Mouse (Mus musculus) midbrain, postnatal 0 days (tissue): ENCODE results near the gene Wrap73. TPM values are rescaled to one million over a fixed set of nuclear protein-coding genes. Genes with fewer than 3 reads are reported as not detected.

Experiments used
- ATAC-seq: fragments of 200-750 bp; cut with Nextera tagmentation; 2 replicates; pipeline ENCODE4 v1.8.0; 2017; ENCODE audit warnings: moderate number of reproducible peaks, mild to moderate bottlenecking, moderate TSS enrichment, moderate library complexity; ENCODE audit not compliant: low FRiP score
- DNase-seq: peaks from one replicate; pipeline ENCODE4 v3.0.0-alpha.2; 2015; ENCODE audit warnings: low spot score
- H3K27ac ChIP-seq: fragments of 300-500 bp; sonication (generic); 2 replicates; pipeline ENCODE4 v1.5.1; 2014; ENCODE audit warnings: low read depth, mild to moderate bottlenecking, low read length, mixed read lengths
- H3K27me3 ChIP-seq: fragments of 300-500 bp; sonication (generic); 2 replicates; pipeline ENCODE4 v1.6.1; 2014; ENCODE audit warnings: low read length, control low read depth, mixed read lengths; ENCODE audit not compliant: insufficient read depth
- H3K36me3 ChIP-seq: fragments of 300-500 bp; sonication (generic); 2 replicates; pipeline ENCODE4 v1.6.1; 2014; ENCODE audit warnings: low read length, control low read depth, mixed read lengths; ENCODE audit not compliant: insufficient read depth
- H3K4me1 ChIP-seq: fragments of 300-500 bp; sonication (generic); 2 replicates; pipeline ENCODE4 v1.6.1; 2014; ENCODE audit warnings: mild to moderate bottlenecking, control low read depth, antibody characterized with exemption, low read length, mixed read lengths; ENCODE audit not compliant: insufficient read depth
- H3K4me2 ChIP-seq: fragments of 300-500 bp; sonication (generic); 2 replicates; pipeline ENCODE4 v1.6.1; 2014; ENCODE audit warnings: low read depth, mild to moderate bottlenecking, low read length, mixed read lengths; ENCODE audit not compliant: poor library complexity, severe bottlenecking
- H3K4me3 ChIP-seq: fragments of 300-500 bp; sonication (generic); 2 replicates; pipeline ENCODE4 v1.5.1; 2014; ENCODE audit warnings: low read depth, mild to moderate bottlenecking, low read length, moderate library complexity
- H3K9ac ChIP-seq: fragments of 300-500 bp; sonication (generic); replicated peaks from 2 replicates; pipeline ENCODE4 v1.6.1; 2014; ENCODE audit warnings: mild to moderate bottlenecking, low read length, moderate library complexity, mixed read lengths; ENCODE audit not compliant: poor library complexity, severe bottlenecking
- H3K9me3 ChIP-seq: fragments of 300-500 bp; sonication (generic); 2 replicates; pipeline ENCODE4 v1.6.1; 2016; ENCODE audit warnings: low read length, control low read depth
- CTCF ChIP-seq: IDR thresholded peaks from 2 replicates; pipeline ENCODE4 v1.5.1; 2016; ENCODE audit warnings: antibody characterized with exemption, mild to moderate bottlenecking
- WGBS: fragments of 180-500 bp; shearing (Covaris S2); extraction: QIAGEN DNeasy Blood & Tissue Kit; methylation state at CpG from one replicate; pipeline ENCODE4 v1.1.7; 2014; 5-methylcytosine and 5-hydroxymethylcytosine counted together
- polyA plus RNA-seq: library from polyadenylated mRNA; unstranded; fragments of >200 nt; fragmentation: Nextera tagmentation; extraction: Ambion mirVana; gene quantifications from 2 replicates; pipeline ENCODE4 v1.2.1, GENCODE M21; 2015
- total RNA-seq: library from RNA; depleted of rRNA; stranded (reverse); fragments of >200 nt; gene quantifications from 2 replicates; pipeline ENCODE4 v1.2.3, GENCODE M21; 2014

Gene Wrap73
- total and polyA plus RNA-seq, 2 experiments from 2014 or later = 34.7 to 46.8 TPM

DNA sequence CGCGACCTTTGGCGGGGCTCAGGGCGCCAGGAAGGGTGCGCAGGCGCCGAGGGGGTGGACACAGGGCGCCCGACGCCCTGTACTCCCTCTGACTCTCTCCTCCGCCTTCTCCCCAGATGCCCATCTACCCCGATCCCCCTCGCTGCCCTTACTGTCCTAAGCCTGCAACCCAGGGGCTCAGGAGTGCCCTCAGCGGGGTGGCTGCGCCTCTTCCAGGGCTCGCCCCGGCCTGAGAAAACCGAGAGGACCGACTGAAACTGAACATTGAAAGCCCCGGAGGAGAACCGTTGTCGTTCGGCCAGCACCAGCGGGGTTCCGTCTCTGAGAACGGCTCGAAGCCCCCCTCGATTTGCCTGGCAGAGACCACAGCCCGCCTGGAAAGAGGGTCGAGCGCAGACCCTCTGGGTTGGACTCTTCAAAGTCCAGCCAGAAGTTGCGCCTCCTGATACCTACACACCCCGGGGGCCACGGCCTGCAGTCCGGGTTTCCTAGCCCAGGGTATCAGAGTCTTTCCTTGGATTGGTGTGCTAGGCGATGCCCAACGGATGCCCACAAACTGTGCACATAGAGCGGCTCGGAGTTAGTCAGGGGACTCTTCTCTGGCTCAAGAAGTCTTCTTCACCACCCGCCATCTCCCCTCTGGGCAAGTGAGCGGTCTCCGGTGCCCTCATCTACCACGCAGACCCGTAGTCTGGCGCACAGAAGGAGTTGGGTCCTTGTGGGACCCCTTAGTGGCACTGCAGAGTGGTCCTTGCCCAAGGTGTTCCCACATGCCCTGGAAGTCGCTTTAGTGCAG is 1.8 kb upstream of the Wrap73 start:
- DNase-seq (no peak), ATAC-seq (no peak)
- no peaks in the 10 kb centered on the region for H3K9me3 ChIP-seq
- H3K27me3 ChIP-seq = peaks cover 47% of the 10 kb centered on the region
- H3K36me3 ChIP-seq = 0 out of 2 replicates have a peak, but pooled peaks cover 2% of the 10 kb centered on the region
- H3K4me2 ChIP-seq = peak overlapping the region; percentile 84
- peak overlapping the region; percentile 41 for H3K4me3 ChIP-seq
- TF ChIP-seq CTCF = no peak
- H3K9ac ChIP-seq = peak overlapping the region; percentile 33; the same call in 1 of the 2 replicates
- H3K4me1 ChIP-seq = peaks cover 13% of the 10 kb centered on the region; the same call in 1 of the 2 replicates
- 1% methylated on average over 45 of the region's 46 CpGs for WGBS
- no peak overlapping the region for H3K27ac ChIP-seq

DNA sequence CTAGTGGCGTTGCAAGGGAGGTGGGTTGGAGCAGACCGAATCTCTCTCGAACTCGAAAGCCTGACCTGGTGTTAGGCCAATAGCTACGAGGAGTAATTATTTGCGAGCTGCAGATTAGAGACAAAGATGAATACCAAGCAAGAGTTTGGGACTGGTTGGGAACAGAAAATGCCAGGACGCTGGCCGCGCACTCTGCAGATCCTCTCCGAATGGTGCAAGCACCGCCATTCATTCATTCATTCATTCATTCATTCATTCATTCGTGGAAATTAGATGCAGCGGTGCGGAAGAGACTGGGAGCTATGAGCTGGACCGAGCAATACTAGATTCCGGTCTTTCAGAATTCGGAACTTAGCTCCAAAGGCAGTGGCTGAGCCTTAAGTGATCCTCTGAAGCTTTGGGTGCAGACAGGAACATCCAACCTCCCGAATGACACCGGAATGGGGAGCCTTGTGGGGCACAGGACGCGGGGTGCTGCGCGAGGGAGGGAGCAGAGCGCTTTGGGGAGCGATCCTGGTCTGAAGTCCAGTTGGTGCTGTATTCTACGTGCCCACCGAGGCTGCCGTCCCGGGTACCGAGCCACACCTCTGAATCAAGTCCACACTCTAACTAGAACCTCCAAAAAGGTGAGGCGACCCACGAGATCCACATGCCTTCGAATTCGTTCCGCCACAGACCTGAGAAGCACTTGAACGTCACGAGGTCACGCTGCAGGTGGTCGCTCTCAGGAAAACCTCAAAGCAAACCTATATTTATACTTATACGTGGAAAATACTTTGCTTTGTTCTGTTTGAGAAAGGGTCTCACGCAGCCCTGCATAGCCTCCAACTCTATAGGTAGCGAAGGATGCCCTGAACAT is 934 bp upstream of the Wrap73 start:
- Histone ChIP-seq H3K4me1 (peaks cover 13% of the 10 kb centered on the region; the same call in 1 of the 2 replicates), H3K27me3 (peaks cover 47% of the 10 kb centered on the region), H3K4me2 (peak overlapping the region; percentile 16; the same call in 1 of the 2 replicates), H3K36me3 (0 out of 2 replicates have a peak, but pooled peaks cover 2% of the 10 kb centered on the region), H3K27ac (no peak overlapping the region), H3K9ac (no peak overlapping the region), H3K9me3 (no peaks in the 10 kb centered on the region), H3K4me3 (peak overlapping the region; percentile 80)
- TF ChIP-seq CTCF = no peak
- WGBS = 1% methylated on average over 42 of the region's 42 CpGs
- ATAC-seq = no peak
- no peak for DNase-seq

DNA sequence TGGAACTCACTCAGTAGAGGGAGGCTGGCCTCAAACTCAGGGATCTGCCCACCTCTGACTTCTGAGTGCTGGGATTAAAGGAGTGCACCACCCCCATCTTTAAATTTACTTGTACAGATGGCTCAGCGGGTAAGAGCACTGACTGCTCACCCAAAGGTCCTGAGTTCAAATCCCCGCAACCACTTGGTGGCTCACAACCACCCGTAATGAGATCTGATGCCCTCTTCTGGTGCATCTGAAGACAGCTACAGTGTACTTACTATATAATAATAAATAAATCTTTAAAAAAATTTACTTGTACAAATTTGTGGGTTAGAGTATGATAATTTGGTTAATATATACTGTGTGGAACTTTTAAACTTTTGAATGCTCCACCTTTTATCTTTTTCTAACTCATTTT is 2.5 kb downstream of the Wrap73 start:
- no peak overlapping the region for H3K4me3 ChIP-seq
- WGBS = 83% methylated on average over 3 of the region's 3 CpGs
- ATAC-seq (no peak), DNase-seq (no peak)
- peaks cover 12% of the 10 kb centered on the region; the same call in 1 of the 2 replicates for H3K4me1 ChIP-seq
- H3K9me3 ChIP-seq = no peaks in the 10 kb centered on the region
- no peak overlapping the region for H3K9ac ChIP-seq
- TF ChIP-seq CTCF = peak; percentile 13; the same call in 1 of the 2 replicates
- H3K27me3 ChIP-seq = peaks cover 16% of the 10 kb centered on the region; the same call in 1 of the 2 replicates
- H3K36me3 ChIP-seq = peaks cover 13% of the 10 kb centered on the region
- no peak overlapping the region for H3K27ac ChIP-seq
- no peak overlapping the region for H3K4me2 ChIP-seq

DNA sequence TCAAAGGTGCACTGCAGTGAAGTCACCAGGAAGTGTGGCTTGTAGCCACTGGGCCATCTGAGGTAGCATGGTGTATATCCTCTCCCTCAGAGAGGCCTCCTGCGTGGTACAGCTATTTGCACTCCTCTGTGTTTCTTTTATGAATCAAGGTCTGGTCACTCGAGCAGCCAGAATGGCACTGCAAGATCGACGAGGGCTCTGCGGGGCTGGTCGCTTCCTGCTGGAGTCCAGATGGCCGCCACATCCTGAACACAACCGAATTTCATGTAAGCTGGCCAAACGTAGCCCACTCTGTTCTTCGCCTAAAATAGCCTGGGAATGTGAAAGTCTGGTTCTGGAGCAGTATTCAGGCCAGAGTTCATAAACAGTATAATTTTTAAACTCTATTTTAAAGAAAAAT is 4.2 kb downstream of the Wrap73 start:
- no peak for TF ChIP-seq CTCF
- H3K27ac ChIP-seq = no peak overlapping the region
- H3K27me3 ChIP-seq = 0 out of 2 replicates have a peak, but pooled peaks cover under 1% of the 10 kb centered on the region
- peaks cover 22% of the 10 kb centered on the region for H3K36me3 ChIP-seq
- peaks cover 6% of the 10 kb centered on the region; the same call in 1 of the 2 replicates for H3K4me1 ChIP-seq
- no peak overlapping the region for H3K4me2 ChIP-seq
- no peaks in the 10 kb centered on the region for H3K9me3 ChIP-seq
- H3K4me3 ChIP-seq = no peak overlapping the region
- DNase-seq (no peak), ATAC-seq (no peak)
- H3K9ac ChIP-seq = no peak overlapping the region
- WGBS = 86% methylated on average over 10 of the region's 10 CpGs

DNA sequence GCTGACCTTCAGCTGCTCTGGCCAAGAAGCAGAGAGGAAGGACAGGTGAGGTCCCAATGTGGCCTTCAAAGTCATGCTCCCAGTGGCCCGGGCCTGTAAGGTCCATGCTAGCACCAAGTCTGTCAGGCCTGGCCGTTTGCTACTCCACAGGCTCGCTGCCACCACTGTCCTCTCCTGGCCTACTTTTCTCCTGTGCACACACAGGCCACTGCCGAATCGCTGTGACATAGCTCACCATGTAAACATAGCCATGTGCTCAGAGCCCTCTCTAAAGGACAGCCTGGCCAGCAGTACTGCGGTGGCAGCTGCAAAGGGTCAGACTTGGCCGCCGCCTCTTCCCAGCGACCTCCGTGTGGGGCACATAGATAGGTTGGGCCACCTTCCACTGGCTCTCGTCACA is 11.9 kb downstream of the Wrap73 start:
- Histone ChIP-seq H3K4me2 (no peak overlapping the region), H3K9ac (no peak overlapping the region), H3K4me3 (no peak overlapping the region), H3K36me3 (peaks cover 58% of the 10 kb centered on the region), H3K9me3 (no peaks in the 10 kb centered on the region), H3K27ac (no peak overlapping the region), H3K4me1 (no peaks in the 10 kb centered on the region), H3K27me3 (no peaks in the 10 kb centered on the region)
- ATAC-seq (no peak), DNase-seq (no peak)
- WGBS = 63% methylated on average over 11 of the region's 11 CpGs
- no peak for TF ChIP-seq CTCF
